Mouse (Mus musculus) small intestine, adult 2 months (tissue): ENCODE results near the gene Pld3.

Experiments
- CTCF ChIP-seq: fragments of 200-500 bp; IDR thresholded peaks from 2 replicates; pipeline ENCODE4 v1.5.1; 2012; ENCODE audit warnings: low read depth, mild to moderate bottlenecking, control low read depth, inconsistent platforms, low read length, moderate library complexity, mixed read lengths; ENCODE audit not compliant: insufficient replicate concordance, insufficient read length; ENCODE audit errors: extremely low read depth
- POLR2A ChIP-seq: fragments of 200-500 bp; IDR thresholded peaks from 2 replicates; pipeline ENCODE4 v1.6.1; 2012; ENCODE audit warnings: low read depth, mild to moderate bottlenecking, control low read depth, inconsistent platforms, low read length, moderate library complexity

DNA sequence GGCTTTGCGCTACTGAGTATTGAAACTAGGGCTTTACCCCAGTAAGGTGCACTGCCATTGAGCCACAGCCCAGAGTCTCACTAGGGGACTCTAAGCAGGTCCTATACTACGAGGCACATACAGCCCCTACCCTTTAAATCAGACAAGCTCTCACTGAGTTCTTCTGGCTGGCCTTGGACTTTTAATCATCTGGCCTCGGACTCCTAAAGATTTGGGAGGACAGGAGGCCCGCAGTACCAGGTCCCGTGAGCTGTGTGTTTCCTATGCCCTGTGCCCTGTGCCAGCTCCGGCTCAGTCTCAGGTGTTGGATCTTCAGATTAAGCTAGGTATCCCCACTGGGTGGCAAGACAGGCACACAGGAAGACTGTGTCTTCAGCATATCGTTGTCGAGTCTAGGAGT lies 15.0 kb downstream of the Pld3 start:
- TF ChIP-seq POLR2A (no peak), CTCF (no peak)
